Mouse (Mus musculus): ENCODE data around the gene Bfsp1. TPM values are rescaled to one million over a fixed set of nuclear protein-coding genes. Genes with fewer than 3 reads are reported as not detected.
A peak's percentile ranks its signal among the peaks of the same experiment; 100 is the strongest.

The Bfsp1 gene
- polyA plus RNA-seq, 1 experiment = 1.3 TPM

GRCm38 (mm10) chr2:143867326-143867725 lies 4.4 kb upstream of the Bfsp1 start:
- 0% methylated on average over 6 of the region's 6 CpGs for WGBS
- peak; percentile 79 for DNase-seq
- Histone ChIP-seq H3K4me3 (replicated peaks; ENCODE audit: extremely low read depth, low read depth, low read length) (peak overlapping the region; percentile 39), H3K4me1 (ENCODE audit: control insufficient read depth, insufficient read depth, low read length) (peaks cover 4% of the 10 kb centered on the region; the same call in 1 of the 2 replicates)
- peak; percentile 14; the same call in 1 of the 2 replicates for TF ChIP-seq POLR2A (IDR thresholded peaks at IDR 0.05; ENCODE audit: borderline replicate concordance, extremely low read depth, low read depth, low read length)
- peak; percentile 98 for TF ChIP-seq CTCF (IDR thresholded peaks at IDR 0.05; ENCODE audit: insufficient read depth, low read length)

- TF ChIP-seq CTCF (IDR thresholded peaks at IDR 0.05; ENCODE audit: insufficient read depth, low read length) (no peak), POLR2A (IDR thresholded peaks at IDR 0.05; ENCODE audit: borderline replicate concordance, extremely low read depth, low read depth, low read length) (no peak)
- 54% methylated on average over 8 of the region's 8 CpGs for WGBS
- Histone ChIP-seq H3K4me3 (replicated peaks; ENCODE audit: extremely low read depth, low read depth, low read length) (no peak overlapping the region), H3K4me1 (ENCODE audit: control insufficient read depth, insufficient read depth, low read length) (peaks cover 4% of the 10 kb centered on the region; the same call in 1 of the 2 replicates)
- DNase-seq = no peak
Observed at GRCm38 (mm10) chr2:143864600-143864999, 1.6 kb upstream of the Bfsp1 start.

GRCm38 (mm10) chr2:143859166-143859565 lies 3.8 kb downstream of the Bfsp1 start:
- no peak for TF ChIP-seq POLR2A (IDR thresholded peaks at IDR 0.05; ENCODE audit: borderline replicate concordance, extremely low read depth, low read depth, low read length)
- no peak for TF ChIP-seq CTCF (IDR thresholded peaks at IDR 0.05; ENCODE audit: insufficient read depth, low read length)
- H3K4me3 ChIP-seq (replicated peaks; ENCODE audit: extremely low read depth, low read depth, low read length) = no peak overlapping the region
- DNase-seq = no peak
- H3K4me1 ChIP-seq (ENCODE audit: control insufficient read depth, insufficient read depth, low read length) = peaks cover 3% of the 10 kb centered on the region; the same call in 1 of the 2 replicates
- WGBS = 80% methylated on average over 2 of the region's 2 CpGs

GRCm38 (mm10) chr2:143853447-143853846 lies 9.5 kb downstream of the Bfsp1 start:
- no peak for DNase-seq
- TF ChIP-seq CTCF (IDR thresholded peaks at IDR 0.05; ENCODE audit: insufficient read depth, low read length) = no peak
- TF ChIP-seq POLR2A (IDR thresholded peaks at IDR 0.05; ENCODE audit: borderline replicate concordance, extremely low read depth, low read depth, low read length) = no peak
- WGBS = 52% methylated on average over 4 of the region's 4 CpGs

GRCm38 (mm10) chr2:143852295-143853275 lies 10.4 kb downstream of the Bfsp1 start:
- peaks cover 7% of the 10 kb centered on the region for H3K4me1 ChIP-seq (ENCODE audit: control insufficient read depth, insufficient read depth, low read length)
- H3K4me3 ChIP-seq (replicated peaks; ENCODE audit: extremely low read depth, low read depth, low read length) = no peak overlapping the region
- 38% methylated on average over 18 of the region's 18 CpGs for WGBS
- TF ChIP-seq POLR2A (IDR thresholded peaks at IDR 0.05; ENCODE audit: borderline replicate concordance, extremely low read depth, low read depth, low read length) (no peak), CTCF (IDR thresholded peaks at IDR 0.05; ENCODE audit: insufficient read depth, low read length) (no peak)
- DNase-seq = no peak

More at GRCm38 (mm10) chr2:143853447-143853846, 9.5 kb downstream of the Bfsp1 start:
- Histone ChIP-seq H3K4me3 (replicated peaks; ENCODE audit: extremely low read depth, low read depth, low read length) (no peak overlapping the region), H3K4me1 (ENCODE audit: control insufficient read depth, insufficient read depth, low read length) (peaks cover 7% of the 10 kb centered on the region)

GRCm38 (mm10) chr2:143851354-143852221 lies 11.4 kb downstream of the Bfsp1 start:
- TF ChIP-seq CTCF (IDR thresholded peaks at IDR 0.05; ENCODE audit: insufficient read depth, low read length) = no peak
- no peak for TF ChIP-seq POLR2A (IDR thresholded peaks at IDR 0.05; ENCODE audit: borderline replicate concordance, extremely low read depth, low read depth, low read length)
- Histone ChIP-seq H3K4me1 (ENCODE audit: control insufficient read depth, insufficient read depth, low read length) (peaks cover 10% of the 10 kb centered on the region), H3K4me3 (replicated peaks; ENCODE audit: extremely low read depth, low read depth, low read length) (no peak overlapping the region)
- 76% methylated on average over 12 of the region's 12 CpGs for WGBS
- DNase-seq = no peak

GRCm38 (mm10) chr2:143847291-143847690 lies 15.7 kb downstream of the Bfsp1 start:
- peaks cover 8% of the 10 kb centered on the region for H3K4me1 ChIP-seq (ENCODE audit: control insufficient read depth, insufficient read depth, low read length)
- TF ChIP-seq POLR2A (IDR thresholded peaks at IDR 0.05; ENCODE audit: borderline replicate concordance, extremely low read depth, low read depth, low read length) (no peak), CTCF (IDR thresholded peaks at IDR 0.05; ENCODE audit: insufficient read depth, low read length) (no peak)
- H3K4me3 ChIP-seq (replicated peaks; ENCODE audit: extremely low read depth, low read depth, low read length) = no peak overlapping the region
- WGBS = 36% methylated on average over 3 of the region's 3 CpGs
- DNase-seq = no peak

GRCm38 (mm10) chr2:143846799-143847198 lies 16.2 kb downstream of the Bfsp1 start:
- Histone ChIP-seq H3K4me3 (replicated peaks; ENCODE audit: extremely low read depth, low read depth, low read length) (no peak overlapping the region), H3K4me1 (ENCODE audit: control insufficient read depth, insufficient read depth, low read length) (peaks cover 8% of the 10 kb centered on the region)
- peak; percentile 69 for DNase-seq
- TF ChIP-seq CTCF (IDR thresholded peaks at IDR 0.05; ENCODE audit: insufficient read depth, low read length) = no peak
- no peak; the same call in 1 of the 2 replicates for TF ChIP-seq POLR2A (IDR thresholded peaks at IDR 0.05; ENCODE audit: borderline replicate concordance, extremely low read depth, low read depth, low read length)
- WGBS = 17% methylated on average over 4 of the region's 4 CpGs

GRCm38 (mm10) chr2:143844779-143845178 lies 18.2 kb downstream of the Bfsp1 start:
- H3K4me3 ChIP-seq (replicated peaks; ENCODE audit: extremely low read depth, low read depth, low read length) = no peak overlapping the region
- no peak for DNase-seq
- peaks cover 8% of the 10 kb centered on the region for H3K4me1 ChIP-seq (ENCODE audit: control insufficient read depth, insufficient read depth, low read length)
- WGBS = 78% methylated on average over 5 of the region's 5 CpGs
- TF ChIP-seq POLR2A (IDR thresholded peaks at IDR 0.05; ENCODE audit: borderline replicate concordance, extremely low read depth, low read depth, low read length) (no peak), CTCF (IDR thresholded peaks at IDR 0.05; ENCODE audit: insufficient read depth, low read length) (no peak)

Data from lung, adult 2 months (tissue).